Mouse (Mus musculus): ENCODE data around the gene Card11.

DNA sequence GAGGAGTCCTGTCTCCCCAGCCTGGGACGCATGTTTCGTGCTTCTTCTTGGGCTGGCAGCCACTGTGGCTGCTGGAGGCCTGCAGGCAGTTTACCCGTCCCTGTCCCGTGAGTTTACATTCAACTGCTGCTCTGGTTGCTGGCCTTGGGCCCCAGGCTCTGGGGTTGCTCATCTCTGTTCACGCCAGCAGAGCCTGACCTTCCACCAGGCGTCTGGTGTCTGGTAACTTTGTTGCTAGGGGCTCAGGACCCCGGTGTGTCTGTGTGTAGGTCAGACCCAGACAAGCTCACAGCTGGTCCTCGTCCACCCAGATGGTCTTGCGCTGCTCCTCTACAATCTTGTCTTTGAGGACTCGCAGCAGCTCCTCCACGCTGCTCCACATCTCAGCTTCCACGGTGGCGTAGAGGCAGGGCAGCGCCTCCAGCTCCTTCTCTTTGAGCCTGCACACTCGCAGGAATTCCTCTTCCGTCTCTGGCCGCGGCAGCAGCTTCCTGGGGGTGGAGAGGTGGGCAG, 127.3 kb downstream of the Card11 start:
- TF ChIP-seq CTCF (IDR thresholded peaks at IDR 0.05; ENCODE audit: low read depth) (no peak), EP300 (IDR thresholded peaks at IDR 0.05; ENCODE audit: low read depth) (no peak)
